Mouse (Mus musculus) hindbrain, embryonic 15.5 days (tissue): ENCODE data around the gene Gnaq. TPM values are rescaled to one million over a fixed set of nuclear protein-coding genes. Genes with fewer than 3 reads are reported as not detected.
"Not testable (repeated sequence)": the region's sequence is repeated elsewhere in the genome, so short reads cannot be mapped to it uniquely, and the experiment has no call there.

Experiments
- ATAC-seq: fragments of 200-750 bp; cut with Nextera tagmentation; 2 replicates; pipeline ENCODE4 v1.8.0; 2017; ENCODE audit warnings: low read depth, moderate number of reproducible peaks, moderate TSS enrichment; ENCODE audit not compliant: low FRiP score
- H3K27ac ChIP-seq: fragments of 300-500 bp; sonication (generic); replicated peaks from 2 replicates; pipeline ENCODE4 v1.5.1; 2015; ENCODE audit warnings: mild to moderate bottlenecking, inconsistent platforms
- H3K27me3 ChIP-seq: fragments of 300-500 bp; sonication (generic); 2 replicates; pipeline ENCODE4 v1.6.1; 2015; ENCODE audit warnings: control low read depth, inconsistent platforms
- H3K36me3 ChIP-seq: fragments of 300-500 bp; sonication (generic); 2 replicates; pipeline ENCODE4 v1.6.1; 2015; ENCODE audit warnings: control low read depth, inconsistent platforms
- H3K4me1 ChIP-seq: fragments of 300-500 bp; sonication (generic); replicated peaks from 2 replicates; pipeline ENCODE4 v1.6.1; 2015; ENCODE audit warnings: control low read depth, inconsistent platforms
- H3K4me2 ChIP-seq: fragments of 300-500 bp; sonication (generic); 2 replicates; pipeline ENCODE4 v1.6.1; 2015; ENCODE audit warnings: moderate library complexity, mild to moderate bottlenecking, inconsistent platforms
- H3K4me3 ChIP-seq: fragments of 300-500 bp; sonication (generic); 2 replicates; pipeline ENCODE4 v1.5.1; 2015; ENCODE audit warnings: mild to moderate bottlenecking, inconsistent platforms
- H3K9ac ChIP-seq: fragments of 300-500 bp; sonication (generic); 2 replicates; pipeline ENCODE4 v1.6.1; 2015; ENCODE audit warnings: inconsistent platforms
- H3K9me3 ChIP-seq: fragments of 300-500 bp; sonication (generic); 2 replicates; pipeline ENCODE4 v1.6.1; 2016; ENCODE audit warnings: control low read depth, inconsistent platforms
- WGBS: fragments of 180-500 bp; shearing (Covaris S2); methylation state at CpG from one replicate; pipeline ENCODE4 v1.1.7; 2015; 5-methylcytosine and 5-hydroxymethylcytosine counted together
- polyA plus RNA-seq: library from polyadenylated mRNA; unstranded; fragments of >200 nt; fragmentation: Nextera tagmentation; extraction: Ambion mirVana; gene quantifications from 2 replicates; pipeline ENCODE4 v1.2.1, GENCODE M21; 2015

The Gnaq gene
- 95.0 and 102 TPM in 2 replicates for polyA plus RNA-seq

DNA sequence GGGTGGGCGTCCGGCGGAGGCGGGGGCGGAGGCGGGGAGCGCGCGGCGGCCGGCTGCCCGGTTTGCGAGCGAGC lies at the start of gene Gnaq:
Gene Gnaq, plus strand, starts transcription at position 41 of the 74 bp plus-strand sequence.
- Histone ChIP-seq H3K9ac (peak within 1 kb of the TSS; percentile 99), H3K4me2 (peak within 1 kb of the TSS; percentile 63), H3K27me3 (no peaks in the 10 kb centered on the region), H3K4me3 (peak within 1 kb of the TSS; percentile 88), H3K9me3 (no peaks in the 10 kb centered on the region), H3K27ac (peak within 1 kb of the TSS; percentile 99), H3K4me1 (peaks cover 27% of the 10 kb centered on the region), H3K36me3 (no peaks in the 10 kb centered on the region)
- ATAC-seq, result no peak
- 0% methylated on average over 3 of the region's 14 CpGs for WGBS

DNA sequence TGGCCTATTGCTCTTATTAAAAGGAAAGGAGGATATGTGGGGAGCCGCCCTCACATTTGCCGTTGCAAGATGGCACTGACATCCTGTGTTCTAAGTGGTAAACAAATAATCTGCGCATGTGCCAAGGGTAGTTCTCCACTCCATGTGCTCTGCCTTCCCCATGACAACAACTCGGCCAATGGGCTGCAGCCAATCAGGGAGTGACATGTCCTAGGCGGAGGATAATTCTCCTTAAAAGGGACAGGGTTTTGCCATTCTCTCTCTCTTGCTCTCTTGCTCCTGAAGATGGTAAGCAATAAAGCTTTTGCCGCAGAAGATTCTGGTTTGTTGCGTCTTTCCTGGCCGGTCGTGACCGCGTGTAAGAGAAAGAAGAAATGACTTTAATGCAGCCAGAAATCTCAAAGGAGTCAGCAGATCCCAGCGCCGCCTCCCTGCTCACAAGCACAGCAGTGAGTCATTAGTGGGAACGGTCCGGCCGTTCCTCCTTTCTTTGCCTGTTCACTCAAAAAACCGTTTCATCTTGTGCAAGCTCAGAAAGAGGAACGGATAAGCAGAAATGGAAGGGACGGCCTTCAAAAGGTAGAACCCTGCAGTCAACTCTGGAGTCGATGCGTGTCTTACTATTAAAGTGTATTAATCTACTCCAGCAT lies 48.5 kb upstream of the Gnaq start:
- WGBS, result 91% methylated on average over 21 of the region's 21 CpGs
- ATAC-seq, result not testable (repeated sequence)

GRCm38 (mm10) chr19:16085248-16085647 lies 47.4 kb upstream of the Gnaq start:
- Histone ChIP-seq H3K4me1 (0 out of 2 replicates have a peak, but pooled peaks cover 6% of the 10 kb centered on the region), H3K9me3 (no peaks in the 10 kb centered on the region), H3K27me3 (no peaks in the 10 kb centered on the region), H3K4me2 (no peak overlapping the region), H3K4me3 (no peak overlapping the region), H3K36me3 (no peaks in the 10 kb centered on the region), H3K27ac (no peak overlapping the region), H3K9ac (no peak overlapping the region)
- ATAC-seq, result peak; percentile 42; the same call in 1 of the 2 replicates
- 41% methylated on average over 4 of the region's 4 CpGs for WGBS

More for the DNA sequence above, 48.5 kb upstream of the Gnaq start:
- not testable (repeated sequence) for H3K9me3 ChIP-seq, H3K36me3 ChIP-seq, H3K4me3 ChIP-seq, H3K27ac ChIP-seq, H3K27me3 ChIP-seq, H3K9ac ChIP-seq, H3K4me2 ChIP-seq, H3K4me1 ChIP-seq

DNA sequence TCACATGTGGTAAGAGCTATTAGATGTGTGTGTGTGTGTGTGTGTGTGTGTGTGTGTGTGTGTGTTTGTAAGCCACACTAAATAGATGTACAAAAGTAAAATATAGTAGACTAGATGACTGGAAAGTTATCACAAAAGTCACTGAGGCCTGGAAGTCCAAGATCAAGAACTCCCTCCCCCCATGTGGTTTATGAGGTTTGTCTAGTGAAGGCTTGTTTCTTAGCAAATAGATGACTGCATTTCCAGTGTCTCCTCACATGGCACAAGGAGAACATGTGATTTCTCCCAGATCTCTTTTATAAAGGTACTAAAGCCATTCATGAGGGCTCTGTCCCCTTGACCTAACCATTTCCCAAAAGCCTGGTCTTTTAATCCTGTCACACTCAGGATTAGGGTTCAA lies 46.5 kb upstream of the Gnaq start:
- Histone ChIP-seq H3K27me3 (no peaks in the 10 kb centered on the region), H3K27ac (no peak overlapping the region), H3K4me1 (0 out of 2 replicates have a peak, but pooled peaks cover 6% of the 10 kb centered on the region), H3K4me3 (no peak overlapping the region), H3K9ac (no peak overlapping the region), H3K4me2 (no peak overlapping the region), H3K36me3 (no peaks in the 10 kb centered on the region), H3K9me3 (no peaks in the 10 kb centered on the region)
- no peak for ATAC-seq

DNA sequence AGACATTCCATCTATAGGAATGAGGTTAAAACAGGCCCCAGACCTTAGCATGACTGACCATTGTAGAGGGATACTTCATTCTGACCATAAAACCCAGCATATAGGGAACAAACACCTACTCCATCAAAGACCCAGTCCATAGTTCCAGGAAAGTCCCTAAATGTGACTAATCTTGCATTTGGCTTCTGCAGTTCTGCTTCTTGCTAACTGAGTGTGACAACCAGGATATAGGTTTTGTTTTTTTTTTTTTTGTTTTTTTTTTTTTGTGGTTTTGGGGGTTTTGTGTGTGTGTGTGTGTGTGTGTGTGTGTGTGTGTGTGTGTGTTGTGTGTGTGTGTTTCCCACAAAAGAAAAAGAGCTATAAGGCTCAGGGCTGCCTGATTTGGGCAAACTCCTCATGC lies 46.0 kb upstream of the Gnaq start:
- ATAC-seq, result no peak
- Histone ChIP-seq H3K4me3 (no peak overlapping the region), H3K36me3 (no peaks in the 10 kb centered on the region), H3K27me3 (no peaks in the 10 kb centered on the region), H3K4me1 (0 out of 2 replicates have a peak, but pooled peaks cover 6% of the 10 kb centered on the region), H3K9me3 (no peaks in the 10 kb centered on the region), H3K4me2 (no peak overlapping the region), H3K27ac (no peak overlapping the region), H3K9ac (no peak overlapping the region)

- no peak for ATAC-seq
- Histone ChIP-seq H3K4me3 (no peak overlapping the region), H3K4me1 (0 out of 2 replicates have a peak, but pooled peaks cover 6% of the 10 kb centered on the region), H3K27me3 (no peaks in the 10 kb centered on the region), H3K4me2 (no peak overlapping the region), H3K9me3 (no peaks in the 10 kb centered on the region), H3K36me3 (no peaks in the 10 kb centered on the region), H3K9ac (no peak overlapping the region), H3K27ac (no peak overlapping the region)
Measured at GRCm38 (mm10) chr19:16087391-16087790, 45.2 kb upstream of the Gnaq start.

DNA sequence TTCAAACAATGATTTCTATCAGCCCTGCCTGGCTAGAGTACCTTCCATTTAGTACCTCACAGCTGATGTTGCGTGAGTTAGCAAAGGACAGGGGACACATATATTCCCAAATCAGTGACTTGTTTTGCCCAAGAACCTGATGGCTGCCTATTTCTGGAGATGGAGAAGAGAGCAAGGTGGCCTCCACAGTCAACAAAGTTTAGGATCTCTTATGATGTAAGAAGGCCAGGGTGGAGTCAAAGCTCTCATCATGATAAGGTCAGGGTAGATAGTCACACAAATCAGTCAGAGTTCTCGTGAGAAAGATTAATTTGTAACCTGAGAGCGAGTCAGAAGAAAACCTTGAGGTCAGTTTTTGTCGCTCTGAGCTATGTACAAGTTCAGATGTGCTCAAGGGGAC lies 39.0 kb upstream of the Gnaq start:
- no peaks in the 10 kb centered on the region for H3K9me3 ChIP-seq
- H3K9ac ChIP-seq, result no peak overlapping the region
- WGBS, result 90% methylated on average over 4 of the region's 4 CpGs
- H3K27me3 ChIP-seq, result no peaks in the 10 kb centered on the region
- no peak overlapping the region for H3K4me2 ChIP-seq
- no peak overlapping the region for H3K27ac ChIP-seq
- no peaks in the 10 kb centered on the region for H3K36me3 ChIP-seq
- H3K4me3 ChIP-seq, result no peak overlapping the region
- ATAC-seq, result no peak
- H3K4me1 ChIP-seq, result no peaks in the 10 kb centered on the region

DNA sequence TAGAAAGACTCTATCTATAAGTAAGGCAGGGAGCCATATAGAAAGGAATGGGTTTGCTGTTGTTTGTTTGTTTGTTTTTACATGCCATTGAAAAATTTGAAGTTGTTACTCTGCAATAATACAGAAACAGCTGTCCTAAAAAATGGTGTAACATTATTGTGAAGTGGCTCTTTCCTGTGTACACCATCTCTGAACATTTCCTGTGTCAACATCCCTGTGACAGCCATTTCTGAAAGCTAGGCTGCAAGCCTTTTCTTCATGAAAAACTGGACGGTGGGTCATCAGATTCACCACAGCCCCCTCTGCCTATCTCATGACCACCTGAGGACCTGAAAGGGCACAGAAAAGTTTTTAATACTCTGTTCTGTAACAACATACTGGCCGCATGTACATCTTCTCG lies 22.7 kb upstream of the Gnaq start:
- Histone ChIP-seq H3K4me1 (no peaks in the 10 kb centered on the region), H3K9me3 (no peaks in the 10 kb centered on the region), H3K27ac (no peak overlapping the region), H3K9ac (no peak overlapping the region), H3K36me3 (no peaks in the 10 kb centered on the region), H3K4me2 (no peak overlapping the region), H3K27me3 (no peaks in the 10 kb centered on the region), H3K4me3 (no peak overlapping the region)
- ATAC-seq, result no peak
- 87% methylated on average over 3 of the region's 3 CpGs for WGBS

DNA sequence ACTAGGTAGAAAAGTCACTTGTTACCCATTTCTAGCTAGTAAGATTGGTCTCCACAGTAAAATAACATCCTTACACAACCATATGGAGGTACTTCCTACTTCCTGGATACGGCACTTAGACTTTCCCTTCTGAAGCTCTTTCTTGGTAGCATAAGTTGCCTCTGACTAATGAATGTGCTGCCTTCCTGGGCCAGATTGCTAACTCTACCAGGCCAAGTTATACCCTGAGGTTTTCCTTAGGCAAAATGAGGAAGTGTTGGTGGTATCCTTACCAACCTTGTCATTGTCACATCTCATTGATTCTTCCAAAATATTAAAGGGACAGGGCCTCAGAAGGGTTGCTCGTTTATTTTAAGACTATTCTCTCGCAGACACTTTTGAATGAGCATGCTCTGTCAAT lies 22.0 kb upstream of the Gnaq start:
- Histone ChIP-seq H3K4me1 (no peaks in the 10 kb centered on the region), H3K27me3 (no peaks in the 10 kb centered on the region), H3K36me3 (no peaks in the 10 kb centered on the region), H3K27ac (no peak overlapping the region), H3K9me3 (no peaks in the 10 kb centered on the region), H3K4me2 (no peak overlapping the region), H3K9ac (no peak overlapping the region), H3K4me3 (no peak overlapping the region)
- no peak for ATAC-seq
- WGBS, result 86% methylated on average over 3 of the region's 3 CpGs

DNA sequence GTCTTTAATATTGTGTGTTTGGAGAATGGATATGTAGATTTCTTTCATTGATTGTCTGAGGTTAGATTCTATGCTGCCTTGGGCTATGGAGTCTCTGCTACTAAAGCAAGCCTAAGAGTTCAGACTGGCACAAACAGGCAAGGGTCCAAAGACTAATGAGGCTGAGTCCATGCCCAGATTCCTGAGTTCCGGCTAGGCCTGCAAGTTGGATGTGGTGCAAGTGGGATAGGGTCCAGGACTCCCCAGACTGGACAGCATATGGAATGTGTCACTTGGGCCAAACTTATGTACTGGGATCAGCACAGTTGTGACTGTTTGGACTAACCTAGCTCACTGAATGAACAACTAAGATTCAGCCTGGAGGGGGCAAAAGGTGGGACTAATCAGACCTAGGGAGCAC lies 19.3 kb upstream of the Gnaq start:
- H3K27me3 ChIP-seq, result no peaks in the 10 kb centered on the region
- no peaks in the 10 kb centered on the region for H3K9me3 ChIP-seq
- no peak overlapping the region for H3K9ac ChIP-seq
- no peaks in the 10 kb centered on the region for H3K4me1 ChIP-seq
- 63% methylated on average over 1 of the region's 1 CpGs for WGBS
- H3K36me3 ChIP-seq, result no peaks in the 10 kb centered on the region
- no peak overlapping the region for H3K27ac ChIP-seq
- no peak overlapping the region for H3K4me2 ChIP-seq
- H3K4me3 ChIP-seq, result no peak overlapping the region
- peak; percentile 79; the same call in 1 of the 2 replicates for ATAC-seq

- H3K36me3 ChIP-seq, result no peaks in the 10 kb centered on the region
- no peak for ATAC-seq
- H3K4me3 ChIP-seq, result no peak overlapping the region
- H3K27ac ChIP-seq, result no peak overlapping the region
- H3K4me2 ChIP-seq, result no peak overlapping the region
- no peaks in the 10 kb centered on the region for H3K9me3 ChIP-seq
- no peak overlapping the region for H3K9ac ChIP-seq
- no peaks in the 10 kb centered on the region for H3K27me3 ChIP-seq
- no peaks in the 10 kb centered on the region for H3K4me1 ChIP-seq
- 82% methylated on average over 4 of the region's 4 CpGs for WGBS
Measured at GRCm38 (mm10) chr19:16118421-16118820, 14.2 kb upstream of the Gnaq start.

- H3K4me1 ChIP-seq, result no peaks in the 10 kb centered on the region
- H3K27me3 ChIP-seq, result no peaks in the 10 kb centered on the region
- no peak overlapping the region for H3K4me2 ChIP-seq
- no peak overlapping the region for H3K27ac ChIP-seq
- no peak for ATAC-seq
- WGBS, result 44% methylated on average over 2 of the region's 2 CpGs
- no peak overlapping the region for H3K4me3 ChIP-seq
- no peak overlapping the region for H3K9ac ChIP-seq
- H3K9me3 ChIP-seq, result no peaks in the 10 kb centered on the region
- H3K36me3 ChIP-seq, result no peaks in the 10 kb centered on the region
Measured at GRCm38 (mm10) chr19:16121301-16121700, 11.3 kb upstream of the Gnaq start.

DNA sequence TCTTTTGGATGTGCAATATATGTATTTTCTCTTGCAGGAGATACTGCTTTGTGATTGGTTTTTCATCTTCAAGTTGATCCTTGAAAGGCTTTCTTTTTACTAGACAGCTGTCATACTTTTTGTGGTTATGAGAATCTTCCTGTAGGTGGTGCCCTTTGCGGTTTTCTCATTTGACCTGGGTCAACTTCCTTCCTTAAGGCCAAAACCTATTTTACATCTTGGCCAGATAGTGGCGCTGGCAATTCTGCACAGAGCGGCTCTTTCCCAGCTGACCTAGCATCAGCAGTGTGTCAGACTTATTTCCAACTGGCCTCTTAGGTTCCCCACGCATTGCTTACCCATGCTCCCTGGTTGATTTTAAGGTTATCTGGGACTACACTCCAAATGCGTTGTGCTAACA lies 3.9 kb upstream of the Gnaq start:
- Histone ChIP-seq H3K4me2 (no peak overlapping the region), H3K4me1 (peaks cover 5% of the 10 kb centered on the region; the same call in 1 of the 2 replicates), H3K36me3 (no peaks in the 10 kb centered on the region), H3K4me3 (no peak overlapping the region), H3K9me3 (no peaks in the 10 kb centered on the region), H3K27ac (no peak overlapping the region), H3K27me3 (no peaks in the 10 kb centered on the region), H3K9ac (no peak overlapping the region)
- 52% methylated on average over 5 of the region's 5 CpGs for WGBS
- no peak for ATAC-seq
